Mouse (Mus musculus) heart, embryonic 12.5 days (tissue): ENCODE measurements at regions not wholly inside any gene's neighbourhood (a gene's known extent, or its start where the extent isn't known, plus 50 kb on each side); places are given as distances from the start of the nearest gene placed in this dataset.
"Not testable (repeated sequence)": the region's sequence is repeated elsewhere in the genome, so short reads cannot be mapped to it uniquely, and the experiment has no call there.

Experiments
- ATAC-seq: fragments of 200-750 bp; cut with Nextera tagmentation; 2 replicates; pipeline ENCODE4 v1.8.0; 2017; ENCODE audit warnings: moderate TSS enrichment, moderate library complexity; ENCODE audit not compliant: insufficient number of reproducible peaks, low FRiP score
- H3K27ac ChIP-seq: fragments of 300-500 bp; sonication (generic); 2 replicates; pipeline ENCODE4 v1.5.1; 2016; ENCODE audit warnings: mild to moderate bottlenecking, moderate library complexity; ENCODE audit not compliant: poor library complexity, severe bottlenecking
- H3K27me3 ChIP-seq: fragments of 300-500 bp; sonication (generic); replicated peaks from 2 replicates; pipeline ENCODE4 v1.6.1; 2016; ENCODE audit warnings: mild to moderate bottlenecking, moderate library complexity
- H3K36me3 ChIP-seq: fragments of 300-500 bp; sonication (generic); 2 replicates; pipeline ENCODE4 v1.6.1; 2016; ENCODE audit warnings: mild to moderate bottlenecking, moderate library complexity
- H3K4me1 ChIP-seq: fragments of 300-500 bp; sonication (generic); replicated peaks from 2 replicates; pipeline ENCODE4 v1.6.1; 2016; ENCODE audit warnings: mild to moderate bottlenecking
- H3K4me2 ChIP-seq: fragments of 300-500 bp; sonication (generic); 2 replicates; pipeline ENCODE4 v1.6.1; 2016; ENCODE audit warnings: mild to moderate bottlenecking, moderate library complexity
- H3K4me3 ChIP-seq: fragments of 300-500 bp; sonication (generic); 2 replicates; pipeline ENCODE4 v1.5.1; 2016; ENCODE audit warnings: mild to moderate bottlenecking
- H3K9ac ChIP-seq: fragments of 300-500 bp; sonication (generic); 2 replicates; pipeline ENCODE4 v1.6.1; 2016; ENCODE audit warnings: mild to moderate bottlenecking, moderate library complexity
- H3K9me3 ChIP-seq: fragments of 300-500 bp; sonication (generic); replicated peaks from 2 replicates; pipeline ENCODE4 v1.6.1; 2016; ENCODE audit warnings: mild to moderate bottlenecking, moderate library complexity
- WGBS: fragments of 180-500 bp; shearing (Covaris S2); methylation state at CpG from one replicate; pipeline ENCODE4 v1.1.7; 2016; 5-methylcytosine and 5-hydroxymethylcytosine counted together

DNA sequence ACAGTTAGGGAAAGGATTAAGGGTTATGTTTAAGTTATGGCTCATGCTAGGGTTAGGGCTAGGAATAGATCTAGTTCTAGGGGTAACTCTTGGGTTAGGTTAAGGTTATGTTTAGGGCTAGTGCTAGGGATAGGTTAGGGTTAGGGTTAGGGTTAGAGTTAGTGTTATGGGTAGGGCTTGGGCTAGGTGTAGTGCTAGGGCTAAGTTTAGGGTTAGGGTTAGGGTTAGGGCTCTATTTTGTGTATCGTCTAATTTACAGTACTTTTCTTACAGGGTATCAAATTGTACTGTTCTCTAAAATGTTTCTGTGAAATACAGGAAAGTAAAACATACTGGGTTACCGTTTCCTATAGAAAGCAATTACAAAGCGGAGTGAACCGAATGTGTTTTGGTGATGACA, 64.8 kb downstream of the Ptchd3 start:
- H3K9me3 ChIP-seq, result no peaks in the 10 kb centered on the region
- no peak for ATAC-seq
- no peaks in the 10 kb centered on the region for H3K36me3 ChIP-seq
- no peaks in the 10 kb centered on the region for H3K27me3 ChIP-seq
- WGBS, result 82% methylated on average over 4 of the region's 4 CpGs
- H3K27ac ChIP-seq, result no peak overlapping the region
- H3K9ac ChIP-seq, result no peak overlapping the region
- H3K4me3 ChIP-seq, result no peak overlapping the region
- no peak overlapping the region for H3K4me2 ChIP-seq
- no peaks in the 10 kb centered on the region for H3K4me1 ChIP-seq

DNA sequence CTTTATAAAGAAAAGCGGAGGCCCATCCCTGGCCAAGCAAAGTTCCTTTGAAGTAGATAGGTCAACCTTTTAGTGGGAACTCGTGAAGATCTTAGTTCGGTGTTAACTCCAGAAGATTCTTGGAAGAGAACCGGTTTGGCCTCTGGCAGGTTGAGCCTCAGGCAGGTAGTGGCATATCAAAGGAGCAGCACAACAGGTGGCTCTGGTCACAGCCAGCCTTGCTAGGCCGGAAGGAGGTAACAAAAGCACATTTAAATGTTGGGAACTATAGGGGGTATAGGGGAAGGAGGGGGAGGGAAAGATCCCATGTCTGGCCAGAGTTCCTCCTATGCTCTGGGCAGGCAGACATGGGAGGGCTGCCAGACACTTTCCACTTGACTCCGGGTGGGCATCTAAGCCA, 74.3 kb downstream of the Ptchd3 start:
- not testable (repeated sequence) for H3K4me3 ChIP-seq, H3K27ac ChIP-seq, H3K27me3 ChIP-seq, H3K4me2 ChIP-seq, H3K9ac ChIP-seq, H3K9me3 ChIP-seq, H3K36me3 ChIP-seq, ATAC-seq, H3K4me1 ChIP-seq
- WGBS, result 77% methylated on average over 6 of the region's 6 CpGs

DNA sequence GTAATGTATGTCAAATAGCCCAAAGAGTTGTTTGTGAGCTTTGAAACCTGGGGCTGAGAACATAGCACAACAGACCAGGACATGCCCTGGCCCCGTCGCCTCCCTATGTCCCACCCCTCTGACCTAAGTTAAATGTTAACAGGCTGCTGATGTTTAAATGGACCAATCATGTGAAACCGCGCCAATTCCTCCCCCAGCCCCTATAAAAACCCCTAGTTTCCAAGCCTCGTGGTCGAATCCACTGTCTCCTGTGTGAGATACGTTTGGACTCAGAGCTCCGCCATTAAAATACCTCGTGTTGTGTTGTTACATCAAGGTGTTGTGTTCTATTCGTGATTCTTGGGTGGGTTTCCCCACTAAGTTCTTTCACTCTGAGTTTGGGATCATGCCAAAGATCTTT, 94.6 kb downstream of the Ptchd3 start:
- H3K4me2 ChIP-seq, result peak overlapping the region; percentile 49; the same call in 1 of the 2 replicates
- not testable (repeated sequence) for H3K9me3 ChIP-seq, ATAC-seq, H3K4me3 ChIP-seq, H3K27ac ChIP-seq, H3K9ac ChIP-seq, H3K36me3 ChIP-seq, H3K27me3 ChIP-seq, H3K4me1 ChIP-seq
- 84% methylated on average over 10 of the region's 10 CpGs for WGBS

DNA sequence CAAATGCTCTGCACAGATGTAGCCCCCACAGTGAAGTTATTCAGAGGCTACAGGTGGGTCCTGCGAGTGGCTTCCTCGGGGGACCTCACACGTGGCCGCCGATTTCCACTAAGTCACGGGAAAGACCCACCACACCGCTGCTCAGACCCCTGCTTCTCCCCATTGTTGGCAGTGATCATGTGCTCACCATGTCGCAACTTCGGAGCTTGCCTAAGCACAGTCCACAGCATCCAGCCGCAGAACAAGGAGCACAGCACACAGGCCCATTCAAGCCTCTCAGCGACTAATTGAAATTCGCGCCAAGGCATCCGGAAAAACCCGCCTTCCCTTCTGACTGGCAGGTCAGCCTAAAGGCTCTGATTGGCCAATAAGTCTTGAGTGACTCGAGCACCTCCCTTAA, 95.0 kb downstream of the Ptchd3 start:
- not testable (repeated sequence) for H3K9ac ChIP-seq, H3K9me3 ChIP-seq, H3K27me3 ChIP-seq, ATAC-seq, H3K27ac ChIP-seq, H3K4me1 ChIP-seq, H3K36me3 ChIP-seq
- 43% methylated on average over 16 of the region's 16 CpGs for WGBS
- Histone ChIP-seq H3K4me2 (peak overlapping the region; percentile 49), H3K4me3 (0 out of 2 replicates have a peak overlapping the region, but pooled peaks have one; percentile 13)

DNA sequence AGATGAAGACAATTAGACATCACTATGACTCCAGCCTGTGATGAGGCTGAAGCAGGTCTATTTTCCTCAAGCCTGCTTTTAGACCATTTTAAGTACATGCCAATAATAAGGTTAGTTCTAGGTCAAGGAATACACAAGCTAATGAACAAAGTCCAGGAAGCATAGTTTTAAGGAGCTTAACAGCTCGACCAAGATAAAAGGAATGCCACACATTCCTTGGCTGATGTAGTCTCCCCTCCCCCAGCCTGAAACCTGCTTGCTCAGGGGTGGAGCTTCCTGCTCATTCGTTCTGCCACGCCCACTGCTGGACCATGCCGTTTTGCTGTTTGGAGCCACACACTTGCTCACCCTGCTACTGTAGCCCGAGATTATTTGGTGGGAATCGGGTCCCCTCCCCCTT, 121.7 kb downstream of the Ptchd3 start:
- 49% methylated on average over 6 of the region's 6 CpGs for WGBS
- H3K4me2 ChIP-seq, H3K36me3 ChIP-seq, H3K9ac ChIP-seq, H3K4me1 ChIP-seq, H3K9me3 ChIP-seq, ATAC-seq, H3K27ac ChIP-seq, H3K27me3 ChIP-seq, H3K4me3 ChIP-seq: not testable (repeated sequence)

DNA sequence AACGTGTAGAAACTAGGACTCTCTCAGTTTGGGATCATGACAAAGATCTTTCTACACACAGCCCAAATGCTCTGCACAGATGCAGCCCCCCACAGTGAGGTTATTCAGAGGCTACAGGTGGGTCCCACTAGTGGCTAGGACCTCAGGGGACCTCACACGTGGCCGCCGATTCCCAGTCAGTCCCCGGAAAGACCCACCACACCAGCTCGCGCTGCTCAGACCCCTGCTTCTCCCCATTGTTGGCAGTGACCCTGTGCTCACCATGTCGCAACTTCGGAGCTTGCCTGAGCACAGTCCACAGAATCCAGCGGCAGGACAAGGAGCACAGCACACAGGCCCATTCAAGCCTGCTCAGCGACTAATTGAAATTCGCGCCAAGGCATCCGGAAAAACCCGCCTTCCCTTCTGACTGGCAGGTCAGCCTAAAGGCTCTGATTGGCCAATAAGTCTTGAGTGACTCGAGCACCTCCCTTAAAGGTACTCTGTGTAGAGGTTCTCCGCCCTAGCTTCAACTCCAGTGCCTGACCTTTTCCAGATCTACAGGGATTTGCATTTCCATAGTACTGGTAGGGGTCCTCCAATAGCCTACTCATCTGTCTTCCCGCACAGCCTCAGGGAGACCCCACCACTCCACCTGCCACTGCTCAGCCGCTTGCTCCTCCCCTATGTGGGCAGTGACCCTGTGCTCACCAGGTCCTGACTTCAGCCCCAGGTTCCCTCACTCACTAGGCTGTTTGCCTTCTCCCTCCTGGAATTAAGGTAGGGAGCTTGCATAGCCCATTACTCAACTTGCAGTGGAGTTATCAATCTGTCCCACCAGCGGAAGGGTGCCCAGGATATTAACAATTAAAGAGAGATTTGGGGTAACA, 126.6 kb downstream of the Ptchd3 start:
- not testable (repeated sequence) for H3K4me1 ChIP-seq, H3K9me3 ChIP-seq, ATAC-seq, H3K27me3 ChIP-seq, H3K36me3 ChIP-seq, H3K27ac ChIP-seq
- peak overlapping the region; percentile 38 for H3K4me3 ChIP-seq
- 16% methylated on average over 20 of the region's 20 CpGs for WGBS
- peak overlapping the region; percentile 66 for H3K4me2 ChIP-seq
- 0 out of 2 replicates have a peak overlapping the region, but pooled peaks have one; percentile 4 for H3K9ac ChIP-seq

DNA sequence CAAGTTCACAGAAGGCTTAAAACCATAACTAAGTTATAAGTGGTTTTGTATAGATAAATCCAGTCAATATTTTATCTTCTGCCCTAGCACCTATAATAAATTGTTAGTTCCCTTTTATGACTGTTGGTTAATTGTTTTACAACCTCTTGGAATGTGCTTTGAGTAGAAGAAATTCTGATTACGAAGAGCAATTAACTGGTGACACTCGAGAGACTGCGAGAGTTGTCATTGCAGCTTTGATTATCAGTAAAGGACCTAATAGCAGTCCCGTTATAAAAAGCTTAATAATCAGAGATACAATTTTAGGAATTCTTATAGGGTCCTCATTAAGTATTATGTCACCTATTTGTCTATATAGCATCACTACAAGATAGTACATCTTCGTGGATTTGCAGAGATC, 128.7 kb downstream of the Ptchd3 start:
- not testable (repeated sequence) for H3K9ac ChIP-seq, H3K9me3 ChIP-seq, H3K36me3 ChIP-seq, H3K4me2 ChIP-seq, H3K4me3 ChIP-seq, H3K27me3 ChIP-seq, H3K27ac ChIP-seq, ATAC-seq, H3K4me1 ChIP-seq
- WGBS, result 74% methylated on average over 5 of the region's 5 CpGs

DNA sequence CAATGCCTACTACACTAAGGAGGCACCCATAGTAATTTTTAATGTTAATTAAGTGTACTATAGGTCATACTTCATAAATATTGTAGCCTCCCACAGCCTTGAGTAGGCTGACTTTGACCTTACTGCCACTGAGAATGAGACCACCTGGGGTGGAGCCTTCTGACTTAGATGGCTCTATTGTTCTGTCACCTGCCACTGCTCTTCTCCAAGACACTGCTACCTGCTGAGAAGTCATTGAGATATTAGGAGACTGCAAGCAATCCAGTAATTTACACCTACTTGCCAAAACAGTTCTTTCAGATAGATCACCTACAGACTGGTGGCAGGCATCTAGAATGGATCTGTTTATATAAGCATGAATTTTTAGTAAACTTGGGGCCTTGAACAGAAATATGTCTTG, 134.1 kb downstream of the Ptchd3 start:
- not testable (repeated sequence) for H3K9me3 ChIP-seq, H3K4me3 ChIP-seq, H3K4me2 ChIP-seq, H3K36me3 ChIP-seq, H3K27ac ChIP-seq, H3K27me3 ChIP-seq, H3K9ac ChIP-seq, H3K4me1 ChIP-seq, ATAC-seq

DNA sequence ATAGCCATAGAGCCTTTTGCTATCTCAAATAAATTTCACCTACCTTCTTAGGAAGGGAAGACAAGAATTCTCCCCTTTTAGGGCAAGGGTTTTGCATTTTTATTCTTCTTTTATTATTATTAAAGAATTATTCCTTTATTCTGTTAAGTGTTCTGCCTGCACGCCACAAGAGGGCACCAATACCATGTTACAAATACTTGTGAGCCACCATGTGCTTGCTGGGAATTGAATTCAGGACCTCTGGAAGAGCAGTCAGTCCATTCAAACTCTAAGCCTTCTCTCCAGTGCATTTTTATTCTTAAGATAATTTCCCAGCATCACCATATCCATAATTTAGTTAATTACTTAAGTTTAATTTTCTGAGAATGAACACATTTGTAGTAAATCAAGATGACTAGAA, 135.9 kb downstream of the Ptchd3 start:
- 0% methylated on average over 1 of the region's 1 CpGs for WGBS
- H3K4me1 ChIP-seq, H3K9me3 ChIP-seq, H3K4me2 ChIP-seq, H3K4me3 ChIP-seq, ATAC-seq, H3K27me3 ChIP-seq, H3K27ac ChIP-seq, H3K36me3 ChIP-seq, H3K9ac ChIP-seq: not testable (repeated sequence)
